Mouse (Mus musculus) heart, adult 2 months (tissue): ENCODE measurements at regions not wholly inside any gene's neighbourhood (a gene's known extent, or its start where the extent isn't known, plus 50 kb on each side); places are given as distances from the start of the nearest gene placed in this dataset.

Experiments used
- CTCF ChIP-seq: fragments of 200-600 bp; IDR thresholded peaks from 2 replicates; pipeline ENCODE4 v1.8.1; 2022; ENCODE audit warnings: antibody characterized with exemption, mild to moderate bottlenecking, moderate library complexity
- POLR2A ChIP-seq: fragments of 200-500 bp; IDR thresholded peaks from 2 replicates; pipeline ENCODE4 v1.6.1; 2011; ENCODE audit warnings: mild to moderate bottlenecking, low read depth, low read length, control low read depth; ENCODE audit not compliant: insufficient read depth

DNA sequence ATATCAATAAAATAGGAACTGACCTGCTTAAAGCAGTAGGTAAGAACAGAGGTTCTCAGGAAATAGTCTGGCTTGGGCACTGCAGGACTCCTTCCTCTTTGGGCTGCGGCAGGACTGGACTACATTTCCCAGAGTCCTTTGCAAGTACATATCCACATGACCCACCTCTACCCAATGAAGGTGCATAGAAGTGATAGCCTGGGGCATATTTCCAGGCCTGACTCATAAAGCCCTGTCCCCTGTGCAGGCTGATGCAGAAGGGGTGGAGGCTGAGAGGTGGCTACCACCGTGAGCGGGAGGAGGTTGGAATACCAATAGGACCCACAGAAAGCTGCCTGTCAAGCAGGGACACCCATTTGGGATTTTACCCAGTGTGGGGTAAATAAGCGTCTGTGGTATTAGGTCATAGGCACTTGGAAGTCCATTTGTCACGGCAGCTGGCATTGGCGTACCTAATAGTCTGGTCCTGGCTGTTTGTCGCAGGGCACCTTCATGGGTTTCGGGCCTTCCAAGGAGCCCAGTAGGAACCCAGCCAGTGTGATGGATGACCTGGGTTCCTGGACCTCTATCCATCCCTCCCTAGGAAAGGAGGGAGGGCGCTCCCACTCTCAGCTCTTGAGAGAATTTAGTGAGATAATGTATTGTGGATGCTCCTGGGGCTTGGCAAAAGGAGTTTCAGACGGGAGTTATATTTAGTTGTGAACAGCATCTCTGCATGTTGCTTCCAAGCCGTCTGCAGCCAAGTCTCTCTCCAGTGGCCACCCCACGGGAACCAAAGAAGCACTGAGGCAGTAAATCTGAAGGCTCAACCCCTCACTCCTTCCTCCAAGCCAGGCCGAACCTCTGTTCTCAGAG, 146.8 kb upstream of the Med13l start:
- no peak for TF ChIP-seq CTCF
- no peak for TF ChIP-seq POLR2A
